Mouse (Mus musculus): Measurements from ENCODE around the gene Ccnjl. TPM values are rescaled to one million over a fixed set of nuclear protein-coding genes. Genes with fewer than 3 reads are reported as not detected.

The Ccnjl gene
- total RNA-seq, 2 experiments from 2014 or later, result 4.4 to 5.2 TPM

DNA sequence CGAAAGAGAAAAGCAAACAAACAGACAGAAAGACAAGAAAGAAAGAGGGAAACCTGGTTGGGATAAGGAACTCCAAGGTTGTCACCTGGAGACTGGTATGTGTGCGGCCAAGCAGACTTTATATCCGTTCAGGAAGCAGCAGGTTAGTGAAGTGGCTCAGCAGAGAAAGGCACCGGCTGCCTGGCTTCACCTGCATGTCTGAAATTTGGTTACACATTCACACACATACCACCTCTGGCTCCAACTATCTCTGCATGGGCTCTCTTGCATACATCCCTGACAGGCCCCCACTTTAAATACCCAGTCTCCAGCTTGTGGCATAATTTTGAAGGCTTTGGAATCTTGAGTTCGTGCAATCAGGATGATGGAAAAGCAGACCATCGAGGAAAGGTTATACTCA lies 77.3 kb downstream of the Ccnjl start:
- DNase-seq (ENCODE audit: extremely low spot score in 1 of 2, low spot score in 2 of 2), result no peak
- intact Hi-C loops (cut with DNase I), result no loop called here

DNA sequence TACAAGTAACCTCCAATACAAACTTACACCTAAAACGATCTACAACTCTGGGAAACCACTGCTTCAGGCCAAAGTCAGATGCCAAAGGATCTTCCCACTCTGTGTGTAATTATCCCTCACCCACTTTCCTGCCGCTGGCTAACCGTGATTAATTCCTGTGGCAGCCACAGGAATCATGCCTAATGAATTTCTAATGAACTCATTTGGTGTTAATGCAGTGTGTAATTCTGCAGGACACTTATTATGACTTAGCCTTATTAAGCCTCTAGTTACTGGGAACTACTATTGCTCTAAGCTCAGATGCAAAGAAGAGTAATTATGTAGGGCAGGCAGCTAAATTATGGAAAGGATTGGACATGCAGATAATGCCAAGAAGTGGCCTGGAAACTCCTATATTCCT lies 79.9 kb downstream of the Ccnjl start:
- intact Hi-C loops (cut with DNase I), result no loop called here
- no peak for DNase-seq (ENCODE audit: extremely low spot score in 1 of 2, low spot score in 2 of 2)

DNA sequence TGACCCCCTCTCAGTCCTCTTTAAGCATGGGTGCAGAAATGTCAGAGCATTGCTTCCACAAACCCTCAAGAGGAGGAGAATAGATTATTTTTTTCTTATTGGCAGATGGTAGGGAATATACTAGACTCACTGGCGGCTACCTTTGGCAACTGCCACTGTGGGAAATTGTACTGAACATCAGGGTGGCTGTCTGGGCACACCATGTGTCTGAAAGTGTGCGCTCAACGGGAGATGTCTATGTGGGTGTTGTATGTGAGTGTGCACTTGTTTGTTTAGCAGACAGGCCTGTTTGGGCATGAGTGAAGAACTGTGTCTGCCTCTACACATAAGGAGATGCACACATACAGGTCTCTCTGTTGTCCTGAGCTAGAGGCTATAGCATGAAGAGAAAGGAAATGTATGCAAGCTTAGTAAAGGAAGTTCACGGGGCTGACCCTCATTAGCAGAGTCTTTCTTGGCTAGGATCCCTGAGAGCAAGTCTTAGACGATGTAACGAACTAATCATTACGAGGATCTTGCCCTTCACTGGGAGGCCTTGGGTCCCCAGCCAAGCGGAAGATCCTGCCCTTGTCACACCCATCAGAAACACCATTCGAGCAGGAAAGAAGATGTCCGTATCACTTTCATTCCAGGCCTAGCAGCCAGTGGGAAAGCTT lies 81.5 kb downstream of the Ccnjl start:
- DNase-seq (ENCODE audit: extremely low spot score in 1 of 2, low spot score in 2 of 2), result no peak
- intact Hi-C loops (cut with DNase I), result loop anchor here (5.0 kb wide), 1 partner anchor 118 kb away; no protein-coding TSS in a partner anchor

DNA sequence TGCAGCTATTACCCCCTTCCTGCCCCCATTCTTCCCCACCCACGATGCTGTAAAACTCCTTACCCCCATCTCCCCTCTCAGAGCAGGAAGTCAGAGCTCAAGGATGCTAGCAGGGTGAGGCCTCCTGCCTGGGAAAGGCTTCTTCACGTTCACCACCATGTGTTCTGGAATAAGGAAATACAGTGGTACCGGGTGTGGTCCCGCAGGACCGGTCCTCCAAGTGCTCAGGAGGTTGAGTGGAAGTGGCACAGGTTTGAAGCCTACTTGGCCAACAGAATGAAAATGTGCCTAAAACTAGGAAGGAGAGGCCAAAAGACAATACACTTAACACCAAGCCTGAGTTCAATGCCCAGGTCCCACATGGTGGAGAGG lies 82.1 kb downstream of the Ccnjl start:
- DNase-seq (ENCODE audit: extremely low spot score in 1 of 2, low spot score in 2 of 2), result no peak
- intact Hi-C loops (cut with DNase I), result loop anchor here (5.0 kb wide), 1 partner anchor 118 kb away; no protein-coding TSS in a partner anchor

DNA sequence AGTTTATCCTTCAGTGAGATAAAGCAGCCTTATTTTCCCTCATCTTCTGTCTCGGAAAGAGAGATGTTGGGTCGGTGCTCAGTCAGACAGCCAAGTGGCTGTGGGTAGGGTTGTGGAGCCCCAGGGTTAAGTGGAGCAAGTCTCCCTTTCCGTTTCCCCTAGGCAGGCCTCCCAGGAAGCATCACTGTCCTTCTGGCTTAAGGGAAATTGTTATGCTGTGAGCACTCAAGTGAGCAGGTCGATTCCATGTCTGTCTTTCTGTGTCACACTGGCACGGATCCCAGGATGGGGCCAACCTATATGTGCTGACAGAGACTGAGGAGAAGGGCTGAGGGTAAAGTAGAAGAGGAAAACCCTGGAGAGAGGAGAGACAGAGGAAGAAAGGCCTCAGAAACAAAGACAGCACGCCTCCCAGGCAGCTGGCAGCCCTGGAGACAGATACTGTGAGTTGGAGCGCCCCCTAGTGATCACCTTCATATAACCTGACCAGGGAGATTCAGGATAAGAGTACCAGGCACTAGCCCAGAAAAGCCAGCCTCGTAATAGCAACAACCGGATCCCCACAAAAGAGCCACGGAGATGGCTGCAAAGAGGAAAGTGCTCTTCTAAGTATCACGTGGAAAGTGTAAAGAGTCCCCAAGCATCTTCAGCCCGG lies 84.4 kb downstream of the Ccnjl start:
- peak; percentile 78 to 85 for DNase-seq (ENCODE audit: extremely low spot score in 1 of 2, low spot score in 2 of 2)
- intact Hi-C loops (cut with DNase I), result loop anchor here (5.0 kb wide), 1 partner anchor 121 kb away; no protein-coding TSS in a partner anchor

DNA sequence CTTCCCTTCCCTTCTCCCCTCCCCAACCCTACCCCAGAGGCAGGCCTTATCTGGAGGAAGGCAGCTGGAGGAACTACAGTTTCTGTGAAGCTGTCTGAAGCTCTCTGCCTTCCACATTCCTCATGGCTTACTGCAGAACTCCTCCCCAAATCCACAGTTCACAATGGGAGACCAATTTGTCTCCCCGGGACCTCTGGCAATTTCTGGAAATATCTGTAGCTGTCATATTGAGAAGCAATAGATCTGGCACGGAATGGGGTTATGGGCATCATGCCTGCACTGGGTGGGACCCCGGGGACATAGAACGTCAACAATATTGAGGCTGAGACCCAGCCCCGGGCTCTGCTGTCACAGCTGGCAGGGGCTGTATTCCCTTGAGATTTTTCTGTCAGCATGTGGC lies 89.3 kb downstream of the Ccnjl start:
- intact Hi-C loops (cut with DNase I), result no loop called here
- DNase-seq (ENCODE audit: extremely low spot score in 1 of 2, low spot score in 2 of 2), result peak in 1 of 2 experiments; percentile 72

DNA sequence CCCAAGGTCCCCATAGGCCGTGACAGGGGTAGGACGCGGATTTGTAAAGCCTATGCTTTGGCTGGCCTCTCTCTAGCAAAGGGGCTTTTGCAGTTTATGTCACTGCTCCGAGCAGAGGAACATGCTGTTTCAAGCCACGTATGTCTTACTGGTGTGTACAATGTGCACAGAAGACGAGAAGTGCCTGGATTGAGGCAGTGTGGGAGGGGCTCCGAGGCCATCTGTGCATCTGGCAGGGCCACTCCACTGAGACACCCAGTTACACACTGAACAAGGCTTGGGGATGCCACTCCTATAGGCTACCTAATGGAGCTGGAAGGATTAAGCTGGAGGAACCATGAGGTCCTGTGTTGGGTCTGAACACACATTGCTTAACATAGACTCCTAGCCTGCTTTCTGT lies 89.8 kb downstream of the Ccnjl start:
- intact Hi-C loops (cut with DNase I), result no loop called here
- DNase-seq (ENCODE audit: extremely low spot score in 1 of 2, low spot score in 2 of 2), result no peak

DNA sequence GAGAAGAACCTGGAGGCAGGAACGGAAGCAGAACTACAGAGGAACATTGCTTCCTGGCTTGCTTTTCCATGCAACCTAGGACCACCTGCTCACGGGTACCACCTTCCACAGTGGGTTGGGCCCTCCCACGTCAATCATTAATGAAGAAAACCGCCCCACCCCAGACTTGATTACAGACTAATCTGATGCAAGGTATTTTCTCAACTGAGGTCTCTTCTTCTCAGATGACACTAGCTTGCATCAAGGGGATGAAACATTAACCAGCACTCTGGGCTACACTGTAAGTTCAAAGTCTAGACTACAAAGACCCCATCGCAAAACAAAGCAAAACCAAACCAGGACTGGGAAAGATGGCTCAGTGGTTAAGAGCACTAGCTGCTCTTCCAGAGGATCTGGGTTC lies 93.2 kb downstream of the Ccnjl start:
- intact Hi-C loops (cut with DNase I), result no loop called here
- DNase-seq (ENCODE audit: extremely low spot score in 1 of 2, low spot score in 2 of 2), result no peak

DNA sequence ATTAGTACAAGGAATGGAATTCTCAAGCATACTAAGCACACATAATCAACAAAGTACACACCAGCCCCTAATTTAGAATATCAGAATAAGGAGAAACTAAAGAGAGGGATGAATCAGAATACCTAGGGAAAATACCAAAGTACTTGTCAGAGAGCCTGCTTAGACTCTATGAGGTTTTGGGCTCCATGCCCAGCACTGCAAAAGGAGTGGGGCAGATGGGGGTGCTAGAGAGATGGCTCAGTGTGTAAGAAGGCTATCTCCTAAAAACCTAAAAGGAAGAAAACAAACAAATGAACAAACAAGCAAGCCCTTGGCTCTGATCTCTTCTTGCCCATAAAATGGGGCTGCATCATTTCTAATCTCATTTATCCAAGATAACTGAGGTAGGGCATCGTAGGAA lies 95.8 kb downstream of the Ccnjl start:
- no peak for DNase-seq (ENCODE audit: extremely low spot score in 1 of 2, low spot score in 2 of 2)
- intact Hi-C loops (cut with DNase I), result no loop called here

DNA sequence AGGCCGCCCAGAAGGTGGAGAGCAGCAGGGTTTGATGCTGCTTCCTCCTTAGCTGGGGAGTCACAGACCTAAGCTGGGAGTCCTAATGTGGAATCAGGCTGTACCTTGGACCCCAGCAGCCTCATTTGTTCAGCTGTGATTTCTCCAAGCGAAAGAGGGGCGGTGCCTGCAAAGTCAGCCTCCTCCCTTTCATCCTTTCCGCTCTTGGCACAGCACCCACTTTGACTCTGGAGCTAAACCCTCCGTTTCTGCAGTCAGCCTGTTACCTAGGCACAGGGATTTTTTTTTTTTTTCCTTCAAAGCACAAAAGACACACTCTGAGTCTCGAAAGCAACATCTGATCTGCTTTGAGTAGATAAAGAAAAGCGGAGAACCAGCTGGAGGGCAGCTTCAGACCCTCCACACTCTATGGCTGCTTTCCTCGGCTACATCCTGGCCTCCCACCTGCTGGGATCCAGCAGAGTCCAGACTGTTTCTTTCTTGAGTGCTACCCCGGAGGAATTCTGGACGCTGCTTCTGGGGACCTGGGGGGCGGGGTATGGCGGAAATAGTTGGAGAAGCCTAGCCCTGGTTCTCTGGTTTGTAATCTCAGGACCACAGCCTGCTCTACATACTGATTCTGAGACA lies 97.8 kb downstream of the Ccnjl start:
- peak in 1 of 2 experiments; percentile 88 for DNase-seq (ENCODE audit: extremely low spot score in 1 of 2, low spot score in 2 of 2)
- intact Hi-C loops (cut with DNase I), result loop anchor here (5.0 kb wide), 1 partner anchor 56 kb away; the partner anchor contains the start of gene Pwwp2a

DNA sequence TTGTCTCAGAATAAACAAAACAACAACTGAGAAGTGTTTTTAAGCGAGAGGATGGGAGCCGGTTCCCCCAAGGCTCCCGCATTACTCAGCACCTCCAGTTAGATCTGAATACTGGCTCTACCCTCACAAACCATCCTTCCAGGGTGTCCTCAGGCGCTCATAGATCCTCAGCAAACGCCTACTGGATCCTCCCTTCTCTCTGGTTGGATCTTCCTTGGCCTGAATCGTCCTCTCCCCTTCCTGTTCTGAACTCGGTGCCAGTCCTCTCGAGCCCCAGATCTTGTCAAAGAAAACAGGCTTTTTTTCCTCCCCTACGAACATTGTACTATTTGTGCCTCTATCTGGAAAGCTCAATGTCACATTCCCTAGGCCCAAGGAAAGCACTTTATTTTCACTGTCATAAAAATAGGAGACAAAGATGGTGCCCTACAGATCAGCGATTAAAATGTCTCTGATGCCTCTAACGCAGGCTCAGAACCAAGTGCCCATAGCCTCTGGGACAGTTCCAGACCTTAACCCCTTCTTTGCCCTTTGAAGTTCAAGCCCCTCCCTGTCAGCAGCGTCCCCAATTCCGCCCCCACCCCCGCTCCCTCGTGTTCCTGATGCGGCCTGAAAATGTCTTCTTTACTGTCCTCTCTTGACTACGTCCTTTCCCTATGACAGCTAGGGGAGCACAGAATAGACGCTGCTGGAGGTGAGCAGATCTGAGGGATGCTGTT lies 98.5 kb downstream of the Ccnjl start:
- intact Hi-C loops (cut with DNase I), result loop anchor here (5.0 kb wide), 1 partner anchor 55 kb away; the partner anchor contains the start of gene Pwwp2a
- DNase-seq (ENCODE audit: extremely low spot score in 1 of 2, low spot score in 2 of 2), result no peak

DNA sequence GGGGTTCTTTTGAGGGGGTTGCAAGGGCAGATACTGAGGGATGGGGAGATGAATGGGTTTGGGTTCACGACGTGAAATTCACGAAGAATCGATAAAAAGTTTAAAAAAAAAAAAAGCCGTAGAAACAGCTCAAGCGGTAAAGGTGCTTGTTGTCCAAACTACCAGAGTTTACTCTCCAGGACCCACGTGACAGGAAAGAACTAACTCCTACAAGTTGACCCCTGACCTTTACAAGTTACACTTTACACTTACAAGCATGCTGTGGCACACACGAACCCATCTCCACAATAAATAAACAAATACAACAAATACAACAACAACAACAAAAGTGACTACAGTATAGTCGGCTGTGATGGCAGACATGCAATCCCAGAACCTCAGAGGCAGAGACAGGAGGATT lies 103.1 kb downstream of the Ccnjl start:
- DNase-seq (ENCODE audit: extremely low spot score in 1 of 2, low spot score in 2 of 2), result no peak
- intact Hi-C loops (cut with DNase I), result no loop called here

DNA sequence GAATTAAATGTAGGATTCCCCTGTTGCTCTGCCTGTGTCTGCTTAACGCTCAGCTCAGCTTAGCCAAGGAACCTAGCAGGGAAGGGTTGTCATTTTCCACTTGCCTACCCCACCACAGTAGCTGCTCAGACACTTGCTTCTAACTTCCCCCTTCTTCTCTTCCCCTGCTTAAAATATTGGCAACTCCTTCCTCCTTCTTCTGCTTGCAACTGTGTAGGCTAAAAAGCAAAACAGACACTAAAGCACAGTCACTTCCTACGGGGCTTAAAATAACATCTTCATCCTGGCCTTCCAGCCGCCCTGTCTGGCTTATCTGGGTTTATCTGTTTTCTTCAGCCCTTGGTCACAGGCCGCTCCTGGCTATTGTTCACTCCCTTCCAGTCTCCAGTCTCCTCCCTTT lies 104.0 kb downstream of the Ccnjl start:
- DNase-seq (ENCODE audit: extremely low spot score in 1 of 2, low spot score in 2 of 2), result no peak
- intact Hi-C loops (cut with DNase I), result no loop called here

DNA sequence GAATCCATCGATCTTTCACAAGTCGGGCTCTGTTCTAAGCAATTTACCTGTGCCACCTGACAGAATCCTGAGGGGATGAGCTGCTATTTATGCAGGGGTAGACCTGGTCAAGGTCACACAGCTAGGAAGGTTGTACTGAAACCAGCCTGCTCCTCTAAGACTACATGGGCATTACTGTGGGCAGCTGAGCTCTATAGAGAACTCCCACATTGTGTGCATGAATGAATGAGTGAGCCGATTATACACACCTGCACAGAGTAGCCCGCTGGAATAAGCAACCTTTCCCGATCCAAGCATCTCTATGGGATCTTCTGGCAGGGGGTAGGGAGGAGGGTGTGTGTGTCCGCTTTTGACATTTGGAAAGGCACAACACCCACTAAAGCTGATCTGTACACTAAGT lies 104.6 kb downstream of the Ccnjl start:
- intact Hi-C loops (cut with DNase I), result no loop called here
- DNase-seq (ENCODE audit: extremely low spot score in 1 of 2, low spot score in 2 of 2), result no peak

DNA sequence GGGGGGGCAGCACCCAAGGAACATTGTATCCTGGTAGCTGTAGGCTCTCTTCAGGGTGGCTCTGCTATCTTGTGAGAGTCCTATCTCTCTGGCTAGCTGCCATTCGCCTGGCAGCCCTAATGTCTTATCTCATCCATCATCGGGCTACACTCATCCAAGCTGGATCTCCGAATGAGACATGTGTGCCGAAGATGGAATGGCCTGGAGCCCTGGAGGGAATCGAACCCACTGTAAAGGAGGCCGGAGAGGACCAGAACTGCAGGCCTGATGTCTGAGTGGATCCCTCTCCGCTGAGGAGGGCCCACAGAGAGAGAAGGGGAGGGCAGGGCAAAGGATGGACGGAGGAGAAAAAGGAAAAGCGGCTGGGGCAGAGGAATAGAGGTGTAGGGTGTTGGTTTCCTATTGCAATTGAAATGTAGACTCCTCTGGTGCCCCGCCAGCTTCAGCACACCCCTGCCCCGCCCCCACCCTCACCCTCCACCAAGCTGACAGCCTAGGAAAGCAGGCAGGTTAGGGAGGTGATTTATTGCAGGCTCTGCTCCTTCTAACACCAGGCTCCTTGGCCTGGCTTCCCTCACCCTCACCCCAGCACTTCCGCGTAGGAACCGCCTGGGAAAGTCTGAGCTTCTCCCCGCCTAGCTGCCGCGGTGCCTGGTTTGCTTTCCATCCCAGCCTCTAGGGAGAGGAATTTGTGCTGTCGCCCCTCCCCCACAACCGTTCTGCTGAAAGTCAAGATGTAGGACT lies 105.2 kb downstream of the Ccnjl start:
- intact Hi-C loops (cut with DNase I), result no loop called here
- DNase-seq (ENCODE audit: extremely low spot score in 1 of 2, low spot score in 2 of 2), result peak; percentile 56 to 90
